Mouse (Mus musculus) lung, postnatal 0 days (tissue): ENCODE data around the gene Sbf2. TPM values are rescaled to one million over a fixed set of nuclear protein-coding genes. Genes with fewer than 3 reads are reported as not detected.
A peak's percentile ranks its signal among the peaks of the same experiment; 100 is the strongest.

Experiments
- ATAC-seq: fragments of 200-750 bp; cut with Nextera tagmentation; 2 replicates; pipeline ENCODE4 v1.8.0; 2017; ENCODE audit warnings: moderate library complexity
- DNase-seq: peaks from one replicate; pipeline ENCODE4 v3.0.0-alpha.2; 2016; ENCODE audit warnings: low spot score
- H3K27ac ChIP-seq: fragments of 300-500 bp; sonication (generic); 2 replicates; pipeline ENCODE4 v1.5.1; 2014; ENCODE audit warnings: antibody characterized with exemption, mild to moderate bottlenecking, low read length, mixed read lengths
- H3K27me3 ChIP-seq: fragments of 300-500 bp; sonication (generic); replicated peaks from 2 replicates; pipeline ENCODE4 v1.6.1; 2014; ENCODE audit warnings: low read length, mixed read lengths; ENCODE audit not compliant: insufficient read depth
- H3K36me3 ChIP-seq: fragments of 300-500 bp; sonication (generic); 2 replicates; pipeline ENCODE4 v1.6.1; 2014; ENCODE audit warnings: low read length, mixed read lengths; ENCODE audit not compliant: insufficient read depth
- H3K4me1 ChIP-seq: fragments of 300-500 bp; sonication (generic); 2 replicates; pipeline ENCODE4 v1.6.1; 2014; ENCODE audit warnings: antibody characterized with exemption, low read depth, low read length, mixed read lengths; ENCODE audit not compliant: insufficient read depth
- H3K4me2 ChIP-seq: fragments of 300-500 bp; sonication (generic); replicated peaks from 2 replicates; pipeline ENCODE4 v1.6.1; 2014; ENCODE audit warnings: low read depth, mild to moderate bottlenecking, low read length, moderate library complexity, mixed read lengths
- H3K4me3 ChIP-seq: fragments of 300-500 bp; sonication (generic); 2 replicates; pipeline ENCODE4 v1.5.1; 2014; ENCODE audit warnings: low read depth, low read length
- H3K9ac ChIP-seq: fragments of 300-500 bp; sonication (generic); replicated peaks from 2 replicates; pipeline ENCODE4 v1.6.1; 2014; ENCODE audit warnings: low read depth, mild to moderate bottlenecking
- H3K9me3 ChIP-seq: fragments of 300-500 bp; sonication (generic); 2 replicates; pipeline ENCODE4 v1.6.1; 2016; ENCODE audit warnings: low read length, mixed read lengths
- CTCF ChIP-seq: IDR thresholded peaks from 2 replicates; pipeline ENCODE4 v1.5.1; 2016; ENCODE audit warnings: antibody characterized with exemption, mild to moderate bottlenecking
- EP300 ChIP-seq: IDR thresholded peaks from 2 replicates; pipeline ENCODE4 v1.6.1; 2016; ENCODE audit warnings: antibody characterized with exemption, mild to moderate bottlenecking, control low read depth
- WGBS: fragments of 180-500 bp; shearing (Covaris S2); extraction: QIAGEN DNeasy Blood & Tissue Kit; methylation state at CpG from one replicate; pipeline ENCODE4 v1.1.7; 2014; 5-methylcytosine and 5-hydroxymethylcytosine counted together
- polyA plus RNA-seq: library from polyadenylated mRNA; unstranded; fragments of >200 nt; fragmentation: Nextera tagmentation; extraction: Ambion mirVana; gene quantifications from 2 replicates; pipeline ENCODE4 v1.2.1, GENCODE M21; 2015

Sbf2 gene
- polyA plus RNA-seq, 1 experiment from 2014 or later = 23.3 TPM

DNA sequence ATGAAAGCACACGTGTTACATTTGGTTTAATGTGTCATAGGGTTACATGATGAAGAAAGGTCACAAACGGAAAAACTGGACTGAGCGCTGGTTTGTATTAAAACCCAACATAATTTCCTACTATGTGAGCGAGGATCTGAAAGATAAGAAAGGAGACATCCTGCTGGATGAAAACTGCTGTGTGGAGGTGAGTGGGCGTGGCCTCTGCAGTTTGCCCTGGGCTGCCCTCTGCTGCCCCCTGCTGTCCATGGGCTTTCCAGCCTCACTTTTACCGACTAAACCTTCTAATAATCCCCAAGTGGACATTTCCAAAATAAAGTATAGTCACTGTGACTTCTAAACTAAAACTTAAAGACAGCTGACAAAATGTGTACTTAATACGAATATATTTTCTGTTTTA lies 348.9 kb downstream of the Sbf2 start:
- H3K4me2 ChIP-seq = no peak overlapping the region
- WGBS = 19% methylated on average over 7 of the region's 7 CpGs
- peak; percentile 34; the same call in 1 of the 2 replicates for ATAC-seq
- no peak overlapping the region for H3K4me3 ChIP-seq
- peak; percentile 33; the same call in 1 of the 2 replicates for TF ChIP-seq EP300
- TF ChIP-seq CTCF = peak; percentile 99
- H3K9ac ChIP-seq = no peak overlapping the region
- H3K36me3 ChIP-seq = peaks cover 13% of the 10 kb centered on the region
- H3K4me1 ChIP-seq = peaks cover 22% of the 10 kb centered on the region
- DNase-seq = peak; percentile 92
- H3K27me3 ChIP-seq = no peaks in the 10 kb centered on the region
- H3K27ac ChIP-seq = no peak overlapping the region
- no peaks in the 10 kb centered on the region for H3K9me3 ChIP-seq

DNA sequence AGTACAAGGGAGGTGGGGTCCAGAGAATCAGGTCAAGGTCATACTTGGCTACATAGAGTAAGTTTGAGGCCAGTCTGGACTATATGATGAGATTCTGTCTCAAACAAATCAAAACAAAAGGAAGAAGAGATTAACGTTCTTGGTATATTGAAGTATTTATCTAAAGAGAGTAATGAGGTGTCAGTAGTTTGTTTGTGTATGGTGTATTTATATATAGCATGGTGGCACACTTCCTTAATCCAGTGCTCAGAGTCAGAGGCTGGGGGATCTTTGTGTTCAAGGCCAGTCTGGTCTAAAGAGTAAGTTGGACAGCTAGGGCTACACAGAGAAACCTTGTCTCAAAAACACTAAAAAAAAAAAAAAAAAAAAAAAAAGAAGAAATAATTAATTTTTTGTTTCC lies 351.2 kb downstream of the Sbf2 start:
- no peaks in the 10 kb centered on the region for H3K9me3 ChIP-seq
- no peaks in the 10 kb centered on the region for H3K27me3 ChIP-seq
- 26% methylated on average over 1 of the region's 1 CpGs for WGBS
- no peak for ATAC-seq
- no peaks in the 10 kb centered on the region; the same call in 1 of the 2 replicates for H3K36me3 ChIP-seq
- H3K4me1 ChIP-seq = peaks cover 38% of the 10 kb centered on the region
- no peak overlapping the region for H3K4me2 ChIP-seq
- H3K4me3 ChIP-seq = no peak overlapping the region
- TF ChIP-seq CTCF = no peak
- TF ChIP-seq EP300 = no peak
- no peak overlapping the region for H3K9ac ChIP-seq
- DNase-seq = peak; percentile 23
- H3K27ac ChIP-seq = peak overlapping the region; percentile 85

DNA sequence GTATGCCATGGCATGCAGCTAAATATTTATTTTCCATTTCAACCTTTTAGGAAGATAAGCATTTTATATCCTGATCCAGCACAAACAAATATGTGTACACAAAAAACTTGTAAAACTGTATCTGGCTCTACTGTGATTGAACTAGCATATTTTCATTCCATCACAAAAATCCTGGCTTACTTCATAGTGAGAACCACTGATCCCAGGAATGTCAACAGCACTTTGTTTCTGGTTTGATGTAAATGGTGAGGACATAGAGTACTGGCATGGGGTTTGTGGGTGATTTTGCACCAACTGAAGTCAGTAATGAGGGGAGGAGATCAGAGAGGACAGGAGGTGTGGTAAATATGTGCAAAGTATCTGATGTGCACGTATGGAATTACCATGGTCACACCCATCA lies 352.1 kb downstream of the Sbf2 start:
- Histone ChIP-seq H3K9me3 (no peaks in the 10 kb centered on the region), H3K27ac (peak overlapping the region; percentile 85), H3K4me3 (no peak overlapping the region), H3K27me3 (no peaks in the 10 kb centered on the region), H3K4me1 (peaks cover 38% of the 10 kb centered on the region), H3K36me3 (no peaks in the 10 kb centered on the region), H3K9ac (no peak overlapping the region), H3K4me2 (no peak overlapping the region)
- 18% methylated on average over 1 of the region's 1 CpGs for WGBS
- DNase-seq (peak; percentile 71), ATAC-seq (peak; percentile 61)
- no peak for TF ChIP-seq CTCF
- TF ChIP-seq EP300 = peak; percentile 87

DNA sequence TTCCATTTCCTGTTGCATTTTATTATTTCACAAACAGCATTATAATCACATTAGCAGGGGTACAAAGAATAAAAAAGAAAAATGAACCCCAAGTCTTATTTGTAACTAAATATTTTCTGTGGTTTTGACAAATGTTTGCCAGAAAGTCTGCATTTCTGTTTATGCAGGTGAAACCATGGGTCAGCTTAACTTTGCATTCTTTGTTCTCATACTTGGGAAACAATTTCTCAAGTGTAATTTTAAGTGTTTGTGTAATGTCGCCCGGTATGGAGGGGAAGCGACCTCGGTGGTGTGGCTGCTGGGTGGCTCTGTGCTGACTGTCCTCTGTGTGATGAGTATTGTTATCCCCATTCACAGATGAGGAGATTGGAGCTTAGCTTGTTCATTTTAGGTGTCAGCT lies 352.9 kb downstream of the Sbf2 start:
- 26% methylated on average over 4 of the region's 4 CpGs for WGBS
- no peak overlapping the region for H3K4me3 ChIP-seq
- ATAC-seq (peak; percentile 46), DNase-seq (peak; percentile 56)
- no peak overlapping the region for H3K9ac ChIP-seq
- peaks cover 38% of the 10 kb centered on the region for H3K4me1 ChIP-seq
- peak overlapping the region; percentile 85 for H3K27ac ChIP-seq
- no peak overlapping the region for H3K4me2 ChIP-seq
- H3K27me3 ChIP-seq = no peaks in the 10 kb centered on the region
- TF ChIP-seq CTCF (no peak), EP300 (peak; percentile 73; the same call in 1 of the 2 replicates)
- H3K9me3 ChIP-seq = no peaks in the 10 kb centered on the region
- no peaks in the 10 kb centered on the region for H3K36me3 ChIP-seq

DNA sequence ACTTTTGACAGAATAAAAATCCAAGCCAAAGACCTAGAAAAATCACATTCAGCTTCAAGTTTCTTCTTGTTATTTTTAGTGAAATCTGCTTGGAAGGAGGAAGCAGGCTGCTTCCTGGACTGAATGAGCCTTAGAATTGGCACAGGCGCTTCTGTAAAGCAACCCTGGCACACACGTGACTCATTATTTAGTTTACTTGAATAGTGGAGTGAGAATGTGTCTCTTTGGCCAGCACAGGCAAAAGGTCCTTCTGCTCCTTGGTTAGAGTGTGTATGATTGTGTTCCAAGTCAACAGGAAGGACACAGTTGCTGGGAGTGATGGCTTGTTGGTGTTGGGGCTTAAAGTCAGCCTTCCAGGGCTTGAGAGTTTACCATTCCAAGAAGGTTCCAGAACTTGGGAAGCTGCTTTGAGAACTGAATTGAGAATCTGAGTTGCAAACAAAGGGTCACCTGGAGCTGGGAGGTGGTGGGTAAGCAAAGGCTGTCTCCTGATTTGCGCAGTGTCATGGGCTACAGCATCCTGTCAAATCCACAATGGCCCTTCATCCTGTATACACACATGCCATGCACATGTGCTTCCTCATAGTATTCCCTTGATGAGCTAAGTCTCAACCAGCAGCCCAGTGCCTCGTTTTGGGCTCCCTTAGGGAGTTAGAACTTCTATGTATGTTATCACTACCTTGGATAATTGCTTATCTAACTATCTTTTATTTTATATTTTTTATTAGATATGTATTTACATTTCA lies 354.6 kb downstream of the Sbf2 start:
- H3K9me3 ChIP-seq = no peaks in the 10 kb centered on the region
- 33% methylated on average over 4 of the region's 4 CpGs for WGBS
- peak; percentile 81 for ATAC-seq

DNA sequence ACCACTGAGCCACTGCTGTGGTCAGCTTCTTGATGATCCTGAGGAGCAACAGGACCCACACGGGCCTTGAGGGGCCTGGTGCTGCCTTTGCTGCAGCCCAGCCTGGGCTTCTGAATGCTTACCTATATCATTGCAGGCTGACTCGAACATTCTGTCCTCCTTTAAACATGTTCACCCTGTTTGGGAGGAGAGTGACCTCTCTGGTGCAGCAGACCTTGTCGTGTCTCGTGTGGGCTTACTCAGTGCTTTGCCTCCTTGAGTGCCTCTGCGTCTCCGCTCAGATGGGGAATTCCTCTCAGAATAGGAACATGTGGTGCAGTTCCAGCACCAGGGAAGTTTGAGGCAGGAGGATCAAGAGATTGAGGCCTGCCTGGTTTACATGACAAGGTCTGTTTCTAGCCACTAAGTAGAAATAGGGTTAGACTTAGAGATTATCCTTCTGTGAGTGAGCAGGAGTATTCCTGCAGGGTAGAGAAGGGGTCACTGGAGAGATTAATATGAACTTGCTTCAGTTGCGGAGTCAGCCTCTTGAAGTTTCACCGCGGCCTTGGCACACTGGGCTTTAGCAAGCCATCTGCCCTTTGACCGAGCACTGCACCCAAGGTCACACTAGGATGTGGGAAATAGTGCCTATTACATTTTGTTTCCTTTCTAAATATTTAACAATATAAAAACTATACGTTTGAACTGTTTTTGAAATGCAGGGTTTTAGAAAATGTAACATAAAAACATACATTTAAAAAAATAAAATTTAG lies 356.3 kb downstream of the Sbf2 start:
- no peak overlapping the region for H3K4me3 ChIP-seq
- H3K4me2 ChIP-seq = no peak overlapping the region
- H3K36me3 ChIP-seq = no peaks in the 10 kb centered on the region
- no peak for TF ChIP-seq CTCF
- TF ChIP-seq EP300 = no peak
- peak overlapping the region; percentile 33; the same call in 1 of the 2 replicates for H3K27ac ChIP-seq
- H3K9ac ChIP-seq = no peak overlapping the region
- ATAC-seq = no peak
- no peak for DNase-seq
- 66% methylated on average over 11 of the region's 11 CpGs for WGBS
- H3K4me1 ChIP-seq = peaks cover 38% of the 10 kb centered on the region
- no peaks in the 10 kb centered on the region for H3K27me3 ChIP-seq
- no peaks in the 10 kb centered on the region for H3K9me3 ChIP-seq

More for the DNA sequence above, 354.6 kb downstream of the Sbf2 start:
- peaks cover 38% of the 10 kb centered on the region for H3K4me1 ChIP-seq
- DNase-seq = peak; percentile 94
- no peaks in the 10 kb centered on the region for H3K27me3 ChIP-seq
- H3K4me3 ChIP-seq = no peak overlapping the region
- peak overlapping the region; percentile 84 for H3K27ac ChIP-seq
- TF ChIP-seq EP300 = peak; percentile 90
- no peak for TF ChIP-seq CTCF
- H3K4me2 ChIP-seq = no peak overlapping the region
- H3K36me3 ChIP-seq = no peaks in the 10 kb centered on the region
- no peak overlapping the region for H3K9ac ChIP-seq

Other genes starting within 250 kb of the Sbf2 start
- gene Adm, start 12.7 kb upstream of the Sbf2 start, polyA plus RNA-seq = 4.8 and 7.8 TPM in 2 replicates
- gene Ampd3, start 153.3 kb upstream of the Sbf2 start, polyA plus RNA-seq = 5.0 and 5.2 TPM in 2 replicates
- gene Rnf141, start 229.5 kb upstream of the Sbf2 start, polyA plus RNA-seq = 31.6 and 33.8 TPM in 2 replicates
- 226 and 360 TPM in 2 replicates for gene Lyve1, start 248.3 kb upstream of the Sbf2 start, polyA plus RNA-seq